Mouse (Mus musculus) intestine, embryonic 14.5 days (tissue): ENCODE measurements around the gene Gpt2. TPM values are rescaled to one million over a fixed set of nuclear protein-coding genes. Genes with fewer than 3 reads are reported as not detected.

Experiments
- ATAC-seq: fragments of 200-750 bp; cut with Nextera tagmentation; replicated peaks from 2 replicates; pipeline ENCODE4 v1.8.0; 2017; ENCODE audit warnings: low read depth, moderate number of reproducible peaks, moderate TSS enrichment, moderate library complexity; ENCODE audit not compliant: low FRiP score, low TSS enrichment
- DNase-seq: peaks from one replicate; pipeline ENCODE4 v3.0.0-alpha.2; 2018; ENCODE audit warnings: low spot score
- H3K27ac ChIP-seq: fragments of 300-500 bp; sonication (generic); 2 replicates; pipeline ENCODE4 v1.5.1; 2014; ENCODE audit warnings: low read depth, mild to moderate bottlenecking, control low read depth
- H3K27me3 ChIP-seq: fragments of 300-500 bp; sonication (generic); replicated peaks from 2 replicates; pipeline ENCODE4 v1.6.1; 2014; ENCODE audit warnings: low read length, control low read depth; ENCODE audit not compliant: control insufficient read depth, insufficient read depth
- H3K36me3 ChIP-seq: fragments of 300-500 bp; sonication (generic); 2 replicates; pipeline ENCODE4 v1.6.1; 2014; ENCODE audit warnings: low read length, control low read depth; ENCODE audit not compliant: control insufficient read depth, insufficient read depth
- H3K4me1 ChIP-seq: fragments of 300-500 bp; sonication (generic); replicated peaks from 2 replicates; pipeline ENCODE4 v1.6.1; 2014; ENCODE audit warnings: low read length, control low read depth, mixed read lengths; ENCODE audit not compliant: control insufficient read depth, insufficient read depth
- H3K4me2 ChIP-seq: fragments of 300-500 bp; sonication (generic); 2 replicates; pipeline ENCODE4 v1.6.1; 2014; ENCODE audit warnings: low read length
- H3K4me3 ChIP-seq: fragments of 300-500 bp; sonication (generic); 2 replicates; pipeline ENCODE4 v1.5.1; 2014; ENCODE audit warnings: low read depth, low read length, control low read depth, mixed read lengths
- H3K9ac ChIP-seq: fragments of 300-500 bp; sonication (generic); 2 replicates; pipeline ENCODE4 v1.6.1; 2014; ENCODE audit warnings: mild to moderate bottlenecking, low read length
- H3K9me3 ChIP-seq: fragments of 300-500 bp; sonication (generic); 2 replicates; pipeline ENCODE4 v1.6.1; 2016; ENCODE audit warnings: low read length, control low read depth; ENCODE audit not compliant: control insufficient read depth
- WGBS: fragments of 180-500 bp; shearing (Covaris S2); extraction: QIAGEN DNeasy Blood & Tissue Kit; methylation state at CpG from one replicate; pipeline ENCODE4 v1.1.7; 2014; 5-methylcytosine and 5-hydroxymethylcytosine counted together
- polyA plus RNA-seq: library from polyadenylated mRNA; unstranded; fragments of >200 nt; fragmentation: Nextera tagmentation; extraction: Ambion mirVana; gene quantifications from 2 replicates; pipeline ENCODE4 v1.2.1, GENCODE M21; 2014

The Gpt2 gene
- polyA plus RNA-seq, 1 experiment from 2014 or later, result 19.7 TPM

GRCm38 (mm10) chr8:85492940-85493931, 860 bp downstream of the Gpt2 start:
- H3K9ac ChIP-seq, result peak overlapping the region; percentile 41
- 11% methylated on average over 44 of the region's 49 CpGs for WGBS
- no peaks in the 10 kb centered on the region for H3K36me3 ChIP-seq
- H3K27me3 ChIP-seq, result no peaks in the 10 kb centered on the region
- no peaks in the 10 kb centered on the region for H3K9me3 ChIP-seq
- peak overlapping the region; percentile 60 for H3K4me3 ChIP-seq
- peaks cover 13% of the 10 kb centered on the region for H3K4me1 ChIP-seq
- ATAC-seq, result no peak
- no peak for DNase-seq
- no peak overlapping the region for H3K27ac ChIP-seq
- H3K4me2 ChIP-seq, result peak overlapping the region; percentile 59

- Histone ChIP-seq H3K4me3 (no peak overlapping the region), H3K9ac (no peak overlapping the region), H3K9me3 (no peaks in the 10 kb centered on the region), H3K36me3 (no peaks in the 10 kb centered on the region), H3K27me3 (no peaks in the 10 kb centered on the region), H3K27ac (no peak overlapping the region), H3K4me1 (peaks cover 13% of the 10 kb centered on the region), H3K4me2 (no peak overlapping the region)
- 73% methylated on average over 5 of the region's 5 CpGs for WGBS
- ATAC-seq (no peak), DNase-seq (no peak)
Observed at GRCm38 (mm10) chr8:85496125-85496524, 3.7 kb downstream of the Gpt2 start.

GRCm38 (mm10) chr8:85496778-85497177, 4.4 kb downstream of the Gpt2 start:
- DNase-seq (no peak), ATAC-seq (no peak)
- H3K9ac ChIP-seq, result no peak overlapping the region
- 82% methylated on average over 4 of the region's 4 CpGs for WGBS
- no peaks in the 10 kb centered on the region for H3K9me3 ChIP-seq
- no peak overlapping the region for H3K4me3 ChIP-seq
- H3K27me3 ChIP-seq, result no peaks in the 10 kb centered on the region
- H3K27ac ChIP-seq, result no peak overlapping the region
- peaks cover 13% of the 10 kb centered on the region for H3K4me1 ChIP-seq
- H3K36me3 ChIP-seq, result no peaks in the 10 kb centered on the region
- H3K4me2 ChIP-seq, result no peak overlapping the region

GRCm38 (mm10) chr8:85498577-85498976, 6.2 kb downstream of the Gpt2 start:
- no peak overlapping the region for H3K9ac ChIP-seq
- no peaks in the 10 kb centered on the region for H3K36me3 ChIP-seq
- H3K27me3 ChIP-seq, result no peaks in the 10 kb centered on the region
- whole genome bisulfite sequencing, result 30% methylated on average over 2 of the region's 2 CpGs
- H3K27ac ChIP-seq, result no peak overlapping the region
- no peaks in the 10 kb centered on the region for H3K9me3 ChIP-seq
- no peak overlapping the region for H3K4me3 ChIP-seq
- DNase-seq (no peak), ATAC-seq (no peak)
- H3K4me2 ChIP-seq, result no peak overlapping the region
- peaks cover 5% of the 10 kb centered on the region; the same call in 1 of the 2 replicates for H3K4me1 ChIP-seq

GRCm38 (mm10) chr8:85500460-85500859, 8.1 kb downstream of the Gpt2 start:
- Histone ChIP-seq H3K9me3 (no peaks in the 10 kb centered on the region), H3K27ac (no peak overlapping the region), H3K4me1 (peaks cover 3% of the 10 kb centered on the region; the same call in 1 of the 2 replicates), H3K4me3 (no peak overlapping the region), H3K9ac (no peak overlapping the region), H3K4me2 (no peak overlapping the region), H3K36me3 (peaks cover 4% of the 10 kb centered on the region), H3K27me3 (no peaks in the 10 kb centered on the region)
- ATAC-seq (no peak), DNase-seq (no peak)
- 88% methylated on average over 10 of the region's 10 CpGs for WGBS

GRCm38 (mm10) chr8:85500955-85501685, 8.7 kb downstream of the Gpt2 start:
- DNase-seq, result no peak
- Histone ChIP-seq H3K9me3 (no peaks in the 10 kb centered on the region), H3K4me3 (no peak overlapping the region), H3K4me2 (no peak overlapping the region), H3K4me1 (peaks cover 3% of the 10 kb centered on the region; the same call in 1 of the 2 replicates), H3K36me3 (peaks cover 9% of the 10 kb centered on the region), H3K27ac (no peak overlapping the region), H3K27me3 (no peaks in the 10 kb centered on the region), H3K9ac (no peak overlapping the region)
- 81% methylated on average over 11 of the region's 11 CpGs for WGBS
- no peak for ATAC-seq

- H3K27ac ChIP-seq, result no peak overlapping the region
- DNase-seq, result no peak
- H3K4me1 ChIP-seq, result no peaks in the 10 kb centered on the region
- H3K36me3 ChIP-seq, result peaks cover 9% of the 10 kb centered on the region
- no peak overlapping the region for H3K4me3 ChIP-seq
- H3K27me3 ChIP-seq, result no peaks in the 10 kb centered on the region
- 67% methylated on average over 2 of the region's 2 CpGs for WGBS
- no peak for ATAC-seq
- no peak overlapping the region for H3K9ac ChIP-seq
- H3K9me3 ChIP-seq, result no peaks in the 10 kb centered on the region
- H3K4me2 ChIP-seq, result no peak overlapping the region
Observed at GRCm38 (mm10) chr8:85502381-85502780, 10.0 kb downstream of the Gpt2 start.

GRCm38 (mm10) chr8:85503065-85503464, 10.7 kb downstream of the Gpt2 start:
- 68% methylated on average over 3 of the region's 3 CpGs for WGBS

More at GRCm38 (mm10) chr8:85503065-85503464, 10.7 kb downstream of the Gpt2 start:
- H3K4me2 ChIP-seq, result no peak overlapping the region
- H3K36me3 ChIP-seq, result peaks cover 9% of the 10 kb centered on the region
- no peak overlapping the region for H3K27ac ChIP-seq
- no peak overlapping the region for H3K4me3 ChIP-seq
- H3K27me3 ChIP-seq, result no peaks in the 10 kb centered on the region
- DNase-seq (no peak), ATAC-seq (no peak)
- H3K9me3 ChIP-seq, result no peaks in the 10 kb centered on the region
- no peak overlapping the region for H3K9ac ChIP-seq
- no peaks in the 10 kb centered on the region for H3K4me1 ChIP-seq
